Mouse (Mus musculus) liver, postnatal 0 days (tissue): ENCODE measurements around the gene E2f2. TPM values are rescaled to one million over a fixed set of nuclear protein-coding genes. Genes with fewer than 3 reads are reported as not detected.

Experiments
- ATAC-seq: fragments of 200-750 bp; cut with Nextera tagmentation; 2 replicates; pipeline ENCODE4 v1.8.0; 2017; ENCODE audit warnings: mild to moderate bottlenecking, moderate library complexity
- DNase-seq: peaks from one replicate; pipeline ENCODE4 v3.0.0-alpha.2; 2016
- H3K27ac ChIP-seq: fragments of 300-500 bp; sonication (generic); 2 replicates; pipeline ENCODE4 v1.5.1; 2014; ENCODE audit warnings: antibody characterized with exemption, moderate library complexity, mild to moderate bottlenecking, low read depth
- H3K27me3 ChIP-seq: fragments of 300-500 bp; sonication (generic); 2 replicates; pipeline ENCODE4 v1.6.1; 2014; ENCODE audit warnings: low read length, control low read depth, mixed read lengths; ENCODE audit not compliant: insufficient read depth
- H3K36me3 ChIP-seq: fragments of 300-500 bp; sonication (generic); replicated peaks from 2 replicates; pipeline ENCODE4 v1.6.1; 2014; ENCODE audit warnings: mild to moderate bottlenecking, control low read depth, low read length, moderate library complexity, mixed read lengths; ENCODE audit not compliant: insufficient read depth
- H3K4me1 ChIP-seq: fragments of 300-500 bp; sonication (generic); 2 replicates; pipeline ENCODE4 v1.6.1; 2014; ENCODE audit warnings: antibody characterized with exemption, mild to moderate bottlenecking, control low read depth; ENCODE audit not compliant: insufficient read depth
- H3K4me2 ChIP-seq: fragments of 300-500 bp; sonication (generic); 2 replicates; pipeline ENCODE4 v1.6.1; 2014; ENCODE audit warnings: low read depth, mild to moderate bottlenecking, low read length, moderate library complexity, mixed read lengths
- H3K4me3 ChIP-seq: fragments of 300-500 bp; sonication (generic); 2 replicates; pipeline ENCODE4 v1.5.1; 2014; ENCODE audit warnings: low read depth, low read length
- H3K9ac ChIP-seq: fragments of 300-500 bp; sonication (generic); replicated peaks from 2 replicates; pipeline ENCODE4 v1.6.1; 2014; ENCODE audit warnings: mild to moderate bottlenecking, moderate library complexity
- H3K9me3 ChIP-seq: fragments of 300-500 bp; sonication (generic); 2 replicates; pipeline ENCODE4 v1.6.1; 2016; ENCODE audit warnings: mild to moderate bottlenecking, control low read depth, low read length, mixed read lengths
- CTCF ChIP-seq: sonication (generic); IDR thresholded peaks from 2 replicates; pipeline ENCODE4 v1.5.1; 2016; ENCODE audit warnings: antibody characterized with exemption, low read depth
- EP300 ChIP-seq: IDR thresholded peaks from 2 replicates; pipeline ENCODE4 v1.6.1; 2016; ENCODE audit warnings: antibody characterized with exemption, low read depth, mild to moderate bottlenecking
- WGBS: fragments of 180-500 bp; shearing (Covaris S2); extraction: QIAGEN DNeasy Blood & Tissue Kit; methylation state at CpG from one replicate; pipeline ENCODE4 v1.1.7; 2014; ENCODE audit not compliant: insufficient replicate concordance; 5-methylcytosine and 5-hydroxymethylcytosine counted together
- polyA plus RNA-seq: library from polyadenylated mRNA; unstranded; fragments of >200 nt; fragmentation: Nextera tagmentation; extraction: Ambion mirVana; gene quantifications from 2 replicates; pipeline ENCODE4 v1.2.1, GENCODE M21; 2015

The E2f2 gene
- polyA plus RNA-seq: 48.6 and 50.2 TPM in 2 replicates

GRCm38 (mm10) chr4:136172011-136172541, at the start of gene E2f2:
Gene E2f2 (plus strand): TSS chr4:136172394.
- Histone ChIP-seq H3K4me2 (peak within 1 kb of the TSS; percentile 90), H3K9ac (peak within 1 kb of the TSS; percentile 96), H3K27me3 (no peaks in the 10 kb centered on the region), H3K4me1 (peaks cover 42% of the 10 kb centered on the region), H3K4me3 (peak within 1 kb of the TSS; percentile 79), H3K9me3 (no peaks in the 10 kb centered on the region), H3K36me3 (peaks cover 9% of the 10 kb centered on the region), H3K27ac (peak within 1 kb of the TSS; percentile 98)
- DNase-seq (peak; percentile 86), ATAC-seq (peak; percentile 37)
- WGBS: 2% methylated on average over 35 of the region's 35 CpGs
- no peak for TF ChIP-seq CTCF
- no peak for TF ChIP-seq EP300

DNA sequence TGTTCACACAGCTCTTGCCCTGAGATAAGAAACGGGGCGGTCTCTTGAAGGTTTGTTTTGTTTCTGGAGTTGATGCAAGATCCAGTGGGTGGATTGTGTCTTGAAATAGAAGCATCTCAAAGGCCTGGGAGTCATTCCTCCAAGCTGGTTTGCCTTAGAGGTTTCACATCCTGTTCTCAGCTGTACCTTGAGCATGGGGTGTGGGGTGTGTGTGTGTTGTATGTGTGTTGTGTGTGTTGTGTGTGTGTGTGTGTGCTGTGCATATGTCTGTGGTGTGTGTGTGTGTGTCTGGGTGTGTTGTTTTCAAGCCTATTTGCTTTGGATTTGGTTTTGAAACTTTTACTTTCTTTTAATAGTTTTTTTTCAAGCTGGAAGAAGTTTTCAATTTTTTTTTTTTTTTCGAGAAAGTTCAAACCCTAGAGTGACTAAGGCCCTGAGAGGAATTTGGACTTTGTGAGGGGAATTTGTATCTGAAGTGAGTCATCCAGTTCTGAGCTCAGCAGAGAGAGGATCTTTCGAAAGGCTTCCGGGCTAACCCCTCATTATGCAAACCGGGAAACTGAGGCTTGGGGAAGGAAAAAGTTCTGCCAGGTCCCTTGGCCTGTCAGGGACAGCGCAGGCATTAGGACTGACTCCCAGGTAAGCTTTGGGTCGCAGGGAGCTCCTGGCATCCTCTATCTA, 48.9 kb upstream of the E2f2 start:
- H3K9me3 ChIP-seq: no peaks in the 10 kb centered on the region
- H3K27me3 ChIP-seq: 0 out of 2 replicates have a peak, but pooled peaks cover 6% of the 10 kb centered on the region
- DNase-seq: no peak
- no peaks in the 10 kb centered on the region for H3K36me3 ChIP-seq
- 42% methylated on average over 8 of the region's 8 CpGs for WGBS
- no peak for TF ChIP-seq EP300
- TF ChIP-seq CTCF: no peak
- no peak overlapping the region for H3K4me3 ChIP-seq
- H3K4me1 ChIP-seq: peaks cover 12% of the 10 kb centered on the region
- H3K9ac ChIP-seq: no peak overlapping the region
- peak; percentile 24; the same call in 1 of the 2 replicates for ATAC-seq
- H3K4me2 ChIP-seq: no peak overlapping the region
- peak overlapping the region; percentile 51 for H3K27ac ChIP-seq

DNA sequence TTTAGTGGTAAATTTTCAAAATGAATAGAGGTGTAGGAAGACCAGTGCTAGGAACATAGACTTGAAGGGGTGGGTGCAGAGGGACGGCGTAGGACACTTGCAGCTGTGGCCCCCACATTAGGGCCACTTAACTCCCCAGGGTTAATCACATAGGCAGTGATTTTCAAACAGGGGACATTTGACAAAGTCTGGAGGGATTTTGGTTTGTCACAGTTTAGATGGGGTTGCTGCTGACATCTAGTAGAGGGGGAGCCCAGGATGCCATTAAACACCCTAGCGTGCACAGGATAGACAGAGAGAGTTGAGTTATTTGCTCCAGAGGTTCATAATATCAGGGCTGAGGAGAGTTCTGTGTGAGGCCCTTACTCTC, 48.4 kb upstream of the E2f2 start:
- Histone ChIP-seq H3K4me3 (no peak overlapping the region), H3K9ac (no peak overlapping the region), H3K27me3 (0 out of 2 replicates have a peak, but pooled peaks cover 6% of the 10 kb centered on the region), H3K36me3 (no peaks in the 10 kb centered on the region), H3K4me1 (peaks cover 12% of the 10 kb centered on the region), H3K4me2 (no peak overlapping the region), H3K27ac (peak overlapping the region; percentile 51; the same call in 1 of the 2 replicates), H3K9me3 (no peaks in the 10 kb centered on the region)
- TF ChIP-seq EP300: no peak
- TF ChIP-seq CTCF: no peak
- DNase-seq (no peak), ATAC-seq (no peak)
- WGBS: 87% methylated on average over 3 of the region's 3 CpGs

GRCm38 (mm10) chr4:136124581-136124980, 47.6 kb upstream of the E2f2 start:
- Histone ChIP-seq H3K27me3 (0 out of 2 replicates have a peak, but pooled peaks cover 6% of the 10 kb centered on the region), H3K4me2 (no peak overlapping the region), H3K27ac (no peak overlapping the region), H3K9me3 (peaks cover 2% of the 10 kb centered on the region), H3K4me1 (peaks cover 12% of the 10 kb centered on the region), H3K9ac (no peak overlapping the region), H3K4me3 (no peak overlapping the region), H3K36me3 (no peaks in the 10 kb centered on the region)
- WGBS: 89% methylated on average over 4 of the region's 4 CpGs
- no peak for ATAC-seq
- DNase-seq: no peak
- no peak for TF ChIP-seq CTCF
- no peak for TF ChIP-seq EP300

- Histone ChIP-seq H3K4me1 (peaks cover 5% of the 10 kb centered on the region; the same call in 1 of the 2 replicates), H3K9ac (no peak overlapping the region), H3K27ac (no peak overlapping the region), H3K36me3 (no peaks in the 10 kb centered on the region), H3K4me3 (no peak overlapping the region), H3K27me3 (0 out of 2 replicates have a peak, but pooled peaks cover 3% of the 10 kb centered on the region), H3K4me2 (no peak overlapping the region), H3K9me3 (peaks cover 4% of the 10 kb centered on the region)
- TF ChIP-seq CTCF (no peak), EP300 (no peak)
- DNase-seq: no peak
- WGBS: 78% methylated on average over 11 of the region's 11 CpGs
- 0 out of 2 replicates have a peak, but pooled peaks have one; percentile 17 for ATAC-seq
Measured at GRCm38 (mm10) chr4:136125458-136125857, 46.7 kb upstream of the E2f2 start.

DNA sequence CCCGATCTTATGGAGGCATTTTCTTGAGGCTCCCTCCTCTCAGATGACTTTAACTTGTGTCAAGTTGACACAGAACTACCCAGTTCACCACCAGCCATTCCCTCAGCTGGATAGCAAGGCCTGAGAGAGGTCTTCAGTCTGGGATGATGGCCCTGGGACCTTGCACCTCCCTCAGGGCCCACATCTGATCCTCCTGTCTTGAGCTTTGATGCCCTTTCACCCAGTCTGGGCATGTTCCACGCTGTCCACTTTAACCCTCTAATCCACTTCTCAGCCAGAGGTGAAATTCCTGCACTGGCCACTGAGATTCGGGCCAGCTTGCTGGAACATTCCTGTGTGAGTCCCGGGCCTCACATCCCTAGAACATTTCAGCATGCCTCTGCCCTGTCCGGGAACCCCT, 46.2 kb upstream of the E2f2 start:
- H3K27ac ChIP-seq: no peak overlapping the region
- WGBS: 72% methylated on average over 5 of the region's 5 CpGs
- DNase-seq: no peak

More for the DNA sequence above, 46.2 kb upstream of the E2f2 start:
- Histone ChIP-seq H3K9ac (no peak overlapping the region), H3K36me3 (no peaks in the 10 kb centered on the region), H3K27me3 (0 out of 2 replicates have a peak, but pooled peaks cover 3% of the 10 kb centered on the region), H3K4me2 (no peak overlapping the region), H3K4me3 (no peak overlapping the region), H3K9me3 (peaks cover 4% of the 10 kb centered on the region), H3K4me1 (peaks cover 5% of the 10 kb centered on the region; the same call in 1 of the 2 replicates)
- no peak for ATAC-seq
- TF ChIP-seq EP300 (no peak), CTCF (no peak)
